Mouse (Mus musculus): ENCODE results near the gene Zfp1.
"Not testable (repeated sequence)": the region's sequence is repeated elsewhere in the genome, so short reads cannot be mapped to it uniquely, and the experiment has no call there.

The Zfp1 gene

GRCm38 (mm10) chr8:111642939-111643263 is 300 bp upstream of the Zfp1 start:
- Histone ChIP-seq H3K4me3 (replicated peaks; ENCODE audit: low read length) (peak overlapping the region; percentile 91), H3K27me3 (ENCODE audit: insufficient read depth, low read length) (0 out of 2 replicates have a peak, but pooled peaks cover 6% of the 10 kb centered on the region), H3K4me1 (replicated peaks; ENCODE audit: low read depth, low read length) (peaks cover 41% of the 10 kb centered on the region), H3K9me3 (ENCODE audit: low read length) (no peaks in the 10 kb centered on the region), H3K36me3 (ENCODE audit: insufficient read depth, low read length) (no peaks in the 10 kb centered on the region)
- TF ChIP-seq POU5F1 (IDR thresholded peaks at IDR 0.05; ENCODE audit: borderline replicate concordance, low read length) (no peak), NANOG (IDR thresholded peaks at IDR 0.05; ENCODE audit: borderline replicate concordance, low read length) (no peak), CTCF (conservative IDR thresholded peaks at IDR 0.05; ENCODE audit: low read length) (no peak)

DNA sequence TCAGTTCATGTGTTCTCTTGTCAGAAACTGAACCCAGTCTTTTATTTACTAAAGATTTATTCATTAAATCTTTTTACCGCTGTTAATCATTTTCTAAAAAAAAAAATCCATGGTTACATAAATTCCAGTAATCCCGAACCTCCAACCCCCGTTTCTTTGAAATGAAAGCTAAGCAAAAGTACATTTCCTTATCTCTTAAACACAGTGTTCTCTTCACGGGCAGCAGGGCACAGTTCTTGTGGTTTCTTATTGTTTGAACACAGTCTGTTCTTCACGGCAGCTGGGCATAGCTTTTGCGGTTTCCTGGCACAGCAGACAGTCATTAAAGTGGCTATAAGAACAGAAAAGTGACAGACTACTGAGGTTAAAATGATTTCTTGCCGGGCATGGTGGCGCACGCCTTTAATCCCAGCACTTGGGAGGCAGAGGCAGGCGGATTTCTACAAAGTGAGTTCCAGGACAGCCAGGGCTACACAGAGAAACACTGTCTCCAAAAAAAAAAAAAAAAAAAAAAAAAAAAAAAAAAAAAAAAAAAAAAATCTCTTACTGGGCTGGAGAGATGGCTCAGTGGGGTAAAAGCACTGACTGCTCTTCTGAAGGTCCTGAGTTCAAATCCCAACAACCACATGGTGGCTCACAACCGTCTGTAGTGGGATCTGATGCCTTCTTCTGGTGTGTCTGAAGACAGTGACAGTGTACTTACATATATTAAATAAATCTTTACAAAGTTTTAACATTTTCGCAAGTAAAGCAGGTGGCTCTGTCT is 1.3 kb downstream of the Zfp1 start:
- H3K4me1 ChIP-seq (replicated peaks; ENCODE audit: low read depth, low read length) = peaks cover 57% of the 10 kb centered on the region
- H3K27me3 ChIP-seq (ENCODE audit: insufficient read depth, low read length); H3K36me3 ChIP-seq (ENCODE audit: insufficient read depth, low read length); H3K9me3 ChIP-seq (ENCODE audit: low read length): not testable (repeated sequence)
- peak overlapping the region; percentile 91 for H3K4me3 ChIP-seq (replicated peaks; ENCODE audit: low read length)

DNA sequence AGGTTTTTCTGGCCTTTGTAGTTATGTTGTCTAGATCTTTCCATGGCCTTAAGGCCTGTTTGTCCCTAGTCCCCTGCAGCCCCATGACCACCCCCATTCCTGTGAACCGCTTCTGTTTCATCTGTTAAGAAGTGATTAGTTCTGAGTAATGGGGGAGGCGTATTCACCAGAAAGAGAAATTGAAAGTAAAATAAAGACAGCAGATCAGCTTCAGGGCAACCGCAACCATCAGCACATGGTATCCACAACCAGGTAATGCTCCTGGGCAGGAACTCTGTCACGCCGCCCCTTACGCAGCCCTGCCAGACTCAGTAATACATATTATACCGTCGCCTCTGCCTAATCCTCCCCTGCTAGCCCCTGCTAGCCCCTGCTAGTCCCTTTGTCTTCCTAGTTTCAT is 2.5 kb downstream of the Zfp1 start:
- Histone ChIP-seq H3K9me3 (ENCODE audit: low read length) (no peaks in the 10 kb centered on the region), H3K36me3 (ENCODE audit: insufficient read depth, low read length) (no peaks in the 10 kb centered on the region), H3K4me3 (replicated peaks; ENCODE audit: low read length) (no peak overlapping the region), H3K27me3 (ENCODE audit: insufficient read depth, low read length) (no peaks in the 10 kb centered on the region), H3K4me1 (replicated peaks; ENCODE audit: low read depth, low read length) (peaks cover 68% of the 10 kb centered on the region)
- TF ChIP-seq NANOG (IDR thresholded peaks at IDR 0.05; ENCODE audit: borderline replicate concordance, low read length) (no peak), CTCF (conservative IDR thresholded peaks at IDR 0.05; ENCODE audit: low read length) (no peak), POU5F1 (IDR thresholded peaks at IDR 0.05; ENCODE audit: borderline replicate concordance, low read length) (no peak)

DNA sequence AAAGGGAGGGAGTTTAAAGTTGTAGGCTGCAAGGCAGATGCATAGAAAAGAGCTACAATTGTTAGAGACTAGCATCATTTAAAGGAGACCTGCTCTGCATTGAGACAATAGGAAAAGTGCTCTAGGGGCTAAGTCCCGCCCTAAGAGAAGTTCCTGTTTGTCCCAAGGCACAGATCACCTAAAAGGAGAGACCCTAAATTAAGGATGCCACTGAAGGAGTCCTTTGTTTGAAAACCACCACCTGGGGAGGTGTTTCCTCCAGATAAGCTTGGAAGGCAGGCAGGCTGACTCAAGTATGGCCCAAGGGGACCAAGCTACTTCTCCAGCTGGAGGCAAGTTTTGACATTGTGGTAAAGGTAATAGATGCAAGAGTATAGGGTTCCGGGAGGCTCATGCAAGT is 5.6 kb downstream of the Zfp1 start:
- TF ChIP-seq NANOG (IDR thresholded peaks at IDR 0.05; ENCODE audit: borderline replicate concordance, low read length) = peak; percentile 69
- no peak for TF ChIP-seq POU5F1 (IDR thresholded peaks at IDR 0.05; ENCODE audit: borderline replicate concordance, low read length)
- H3K4me3 ChIP-seq (replicated peaks; ENCODE audit: low read length) = peak overlapping the region; percentile 54
- H3K27me3 ChIP-seq (ENCODE audit: insufficient read depth, low read length) = no peaks in the 10 kb centered on the region

DNA sequence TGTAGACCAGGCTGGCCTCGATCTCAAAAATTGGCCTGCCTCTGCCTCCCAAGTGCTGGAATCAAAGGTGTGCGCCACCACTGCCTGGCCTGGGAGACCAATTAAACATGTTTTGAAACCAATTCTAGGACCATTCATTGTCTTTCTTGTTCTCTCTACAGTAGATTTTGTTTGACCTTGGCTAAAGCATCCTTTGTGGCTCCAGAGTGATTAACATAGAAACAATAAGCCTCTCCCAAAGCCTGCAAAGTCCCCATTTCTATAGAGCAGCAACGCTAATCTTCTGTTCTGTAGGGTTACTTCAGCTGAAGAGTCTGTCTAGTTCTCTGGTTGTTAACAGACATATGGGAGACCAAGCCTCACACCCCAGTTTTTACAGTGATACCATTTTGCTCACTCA is 7.5 kb downstream of the Zfp1 start:
- H3K36me3 ChIP-seq (ENCODE audit: insufficient read depth, low read length) = 0 out of 2 replicates have a peak, but pooled peaks cover 4% of the 10 kb centered on the region
- no peaks in the 10 kb centered on the region for H3K9me3 ChIP-seq (ENCODE audit: low read length)
- peaks cover 84% of the 10 kb centered on the region for H3K4me1 ChIP-seq (replicated peaks; ENCODE audit: low read depth, low read length)
- TF ChIP-seq NANOG (IDR thresholded peaks at IDR 0.05; ENCODE audit: borderline replicate concordance, low read length) (peak; percentile 72; the same call in 1 of the 2 replicates), POU5F1 (IDR thresholded peaks at IDR 0.05; ENCODE audit: borderline replicate concordance, low read length) (no peak)
- no peaks in the 10 kb centered on the region for H3K27me3 ChIP-seq (ENCODE audit: insufficient read depth, low read length)
- H3K4me3 ChIP-seq (replicated peaks; ENCODE audit: low read length) = peak overlapping the region; percentile 30; the same call in 1 of the 2 replicates

More for the DNA sequence above, 5.6 kb downstream of the Zfp1 start:
- Histone ChIP-seq H3K36me3 (ENCODE audit: insufficient read depth, low read length) (no peaks in the 10 kb centered on the region), H3K9me3 (ENCODE audit: low read length) (no peaks in the 10 kb centered on the region), H3K4me1 (replicated peaks; ENCODE audit: low read depth, low read length) (peaks cover 84% of the 10 kb centered on the region)

- Histone ChIP-seq H3K36me3 (ENCODE audit: insufficient read depth, low read length) (peaks cover 13% of the 10 kb centered on the region; the same call in 1 of the 2 replicates), H3K4me1 (replicated peaks; ENCODE audit: low read depth, low read length) (peaks cover 86% of the 10 kb centered on the region), H3K27me3 (ENCODE audit: insufficient read depth, low read length) (no peaks in the 10 kb centered on the region), H3K9me3 (ENCODE audit: low read length) (no peaks in the 10 kb centered on the region), H3K4me3 (replicated peaks; ENCODE audit: low read length) (no peak overlapping the region)
- TF ChIP-seq POU5F1 (IDR thresholded peaks at IDR 0.05; ENCODE audit: borderline replicate concordance, low read length) (no peak), NANOG (IDR thresholded peaks at IDR 0.05; ENCODE audit: borderline replicate concordance, low read length) (no peak), CTCF (conservative IDR thresholded peaks at IDR 0.05; ENCODE audit: low read length) (no peak)
These were observed 10.3 kb downstream of the Zfp1 start for GRCm38 (mm10) chr8:111653524-111653923.

GRCm38 (mm10) chr8:111657312-111657854 is 14.2 kb downstream of the Zfp1 start:
- TF ChIP-seq POU5F1 (IDR thresholded peaks at IDR 0.05; ENCODE audit: borderline replicate concordance, low read length) = no peak
- no peak for TF ChIP-seq CTCF (conservative IDR thresholded peaks at IDR 0.05; ENCODE audit: low read length)
- TF ChIP-seq NANOG (IDR thresholded peaks at IDR 0.05; ENCODE audit: borderline replicate concordance, low read length) = peak; percentile 96
- Histone ChIP-seq H3K36me3 (ENCODE audit: insufficient read depth, low read length) (peaks cover 38% of the 10 kb centered on the region), H3K4me1 (replicated peaks; ENCODE audit: low read depth, low read length) (peaks cover 53% of the 10 kb centered on the region), H3K4me3 (replicated peaks; ENCODE audit: low read length) (no peak overlapping the region), H3K9me3 (ENCODE audit: low read length) (no peaks in the 10 kb centered on the region), H3K27me3 (ENCODE audit: insufficient read depth, low read length) (no peaks in the 10 kb centered on the region)

GRCm38 (mm10) chr8:111658819-111659423 is 15.7 kb downstream of the Zfp1 start:
- peaks cover 48% of the 10 kb centered on the region for H3K4me1 ChIP-seq (replicated peaks; ENCODE audit: low read depth, low read length)
- H3K9me3 ChIP-seq (ENCODE audit: low read length) = no peaks in the 10 kb centered on the region
- TF ChIP-seq POU5F1 (IDR thresholded peaks at IDR 0.05; ENCODE audit: borderline replicate concordance, low read length) = no peak
- no peak for TF ChIP-seq NANOG (IDR thresholded peaks at IDR 0.05; ENCODE audit: borderline replicate concordance, low read length)
- no peak for TF ChIP-seq CTCF (conservative IDR thresholded peaks at IDR 0.05; ENCODE audit: low read length)
- no peaks in the 10 kb centered on the region for H3K27me3 ChIP-seq (ENCODE audit: insufficient read depth, low read length)
- peaks cover 42% of the 10 kb centered on the region for H3K36me3 ChIP-seq (ENCODE audit: insufficient read depth, low read length)
- H3K4me3 ChIP-seq (replicated peaks; ENCODE audit: low read length) = no peak overlapping the region

All from E14TG2a.4 (cell line).